Mouse (Mus musculus): Measurements from ENCODE around the gene Gm4763. TPM values are rescaled to one million over a fixed set of nuclear protein-coding genes. Genes with fewer than 3 reads are reported as not detected.

Gm4763 gene
- total and polyA plus RNA-seq, 3 experiments: not detected

- TF ChIP-seq CTCF (IDR thresholded peaks at IDR 0.05; ENCODE audit: low read depth, low read length) (no peak), GATA2 (IDR thresholded peaks at IDR 0.05; ENCODE audit: borderline replicate concordance, low read depth, low read length) (no peak), POLR2AphosphoS5 (IDR thresholded peaks at IDR 0.05; ENCODE audit: insufficient replicate concordance, low read depth, low read length) (no peak), GATA1 (IDR thresholded peaks at IDR 0.05; ENCODE audit: borderline replicate concordance, low read length) (no peak), TAL1 (conservative IDR thresholded peaks at IDR 0.05; ENCODE audit: low read depth, low read length) (no peak)
- no peaks in the 10 kb centered on the region for H3K9me3 ChIP-seq (replicated peaks)
- DNase-seq (ENCODE audit: low spot score) (no peak), ATAC-seq (ENCODE audit: extremely low read depth, insufficient number of reproducible peaks, low FRiP score, poor library complexity, severe bottlenecking) (no peak)
- peaks cover 19% of the 10 kb centered on the region; the same call in 1 of the 2 replicates for H3K27me3 ChIP-seq (ENCODE audit: insufficient read depth, low read length)
- H3K36me3 ChIP-seq (replicated peaks): no peaks in the 10 kb centered on the region
- no peak overlapping the region for H3K4me3 ChIP-seq (ENCODE audit: low read depth, low read length)
- no peaks in the 10 kb centered on the region for H3K4me1 ChIP-seq (ENCODE audit: insufficient read depth, low read depth, low read length)
These were observed 54.7 kb downstream of the Gm4763 start for GRCm38 (mm10) chr7:24671944-24672439.

Other genes with a start within 250 kb of the Gm4763 start
Only the 20 nearest of the 22 such genes appear.
- gene Zfp428, start 219.9 kb downstream of the Gm4763 start, total RNA-seq (2014; fragmentation: Nextera tagmentation): 1.7 and 2.6 TPM in 2 replicates
- 3.8 and 4.4 TPM in 2 replicates for gene Zfp428, start 219.9 kb downstream of the Gm4763 start, total RNA-seq (2017)
- gene Zfp428, start 219.9 kb downstream of the Gm4763 start, polyA plus RNA-seq (2012): 39.9 and 53.3 TPM in 2 replicates
- not detected in 2 replicates for gene AC161166.1, start 214.5 kb downstream of the Gm4763 start, total RNA-seq (2014; fragmentation: Nextera tagmentation)
- 0.22 TPM in 1 of 2 replicates, not detected in the other for gene AC161166.1, start 214.5 kb downstream of the Gm4763 start, total RNA-seq (2017)
- not detected in 2 replicates for gene AC161166.1, start 214.5 kb downstream of the Gm4763 start, polyA plus RNA-seq (2012)
- gene Irgq, start 196.2 kb downstream of the Gm4763 start, total RNA-seq (2014; fragmentation: Nextera tagmentation): 5.5 and 6.2 TPM in 2 replicates
- gene Irgq, start 196.2 kb downstream of the Gm4763 start, total RNA-seq (2017): 4.0 and 4.6 TPM in 2 replicates
- gene Irgq, start 196.2 kb downstream of the Gm4763 start, polyA plus RNA-seq (2012): 3.6 and 3.9 TPM in 2 replicates
- not detected in 2 replicates for gene Pinlyp, start 180.8 kb downstream of the Gm4763 start, total RNA-seq (2014; fragmentation: Nextera tagmentation)
- gene Pinlyp, start 180.8 kb downstream of the Gm4763 start, total RNA-seq (2017): not detected in 2 replicates
- not detected in 2 replicates for gene Pinlyp, start 180.8 kb downstream of the Gm4763 start, polyA plus RNA-seq (2012)
- gene Xrcc1, start 180.6 kb downstream of the Gm4763 start, total RNA-seq (2014; fragmentation: Nextera tagmentation): 52.7 and 69.8 TPM in 2 replicates
- gene Xrcc1, start 180.6 kb downstream of the Gm4763 start, total RNA-seq (2017): 79.2 and 85.9 TPM in 2 replicates
- 211 and 326 TPM in 2 replicates for gene Xrcc1, start 180.6 kb downstream of the Gm4763 start, polyA plus RNA-seq (2012)
- 9.1 and 12.0 TPM in 2 replicates for gene Ethe1, start 139.4 kb downstream of the Gm4763 start, total RNA-seq (2014; fragmentation: Nextera tagmentation)
- gene Ethe1, start 139.4 kb downstream of the Gm4763 start, total RNA-seq (2017): 4.8 and 8.6 TPM in 2 replicates
- 11.0 and 12.0 TPM in 2 replicates for gene Ethe1, start 139.4 kb downstream of the Gm4763 start, polyA plus RNA-seq (2012)
- gene Zfp575, start 139.3 kb downstream of the Gm4763 start, total RNA-seq (2014; fragmentation: Nextera tagmentation): not detected in 2 replicates
- gene Zfp575, start 139.3 kb downstream of the Gm4763 start, total RNA-seq (2017): 0.05 TPM in 1 of 2 replicates, not detected in the other
- not detected in 2 replicates for gene Zfp575, start 139.3 kb downstream of the Gm4763 start, polyA plus RNA-seq (2012)
- gene Phldb3, start 116.1 kb downstream of the Gm4763 start, total RNA-seq (2014; fragmentation: Nextera tagmentation): 2.3 and 8.0 TPM in 2 replicates
- gene Phldb3, start 116.1 kb downstream of the Gm4763 start, total RNA-seq (2017): 1.1 and 1.4 TPM in 2 replicates
- gene Phldb3, start 116.1 kb downstream of the Gm4763 start, polyA plus RNA-seq (2012): 4.9 and 6.0 TPM in 2 replicates
- gene Lypd3, start 90.4 kb downstream of the Gm4763 start, total RNA-seq (2014; fragmentation: Nextera tagmentation): not detected in 2 replicates
- gene Lypd3, start 90.4 kb downstream of the Gm4763 start, total RNA-seq (2017): 0.23 TPM in 1 of 2 replicates, not detected in the other
- not detected in 2 replicates for gene Lypd3, start 90.4 kb downstream of the Gm4763 start, polyA plus RNA-seq (2012)
- gene Tex101, start 50.2 kb downstream of the Gm4763 start, total RNA-seq (2014; fragmentation: Nextera tagmentation): not detected in 2 replicates
- 0.16 TPM in 1 of 2 replicates, not detected in the other for gene Tex101, start 50.2 kb downstream of the Gm4763 start, total RNA-seq (2017)
- gene Tex101, start 50.2 kb downstream of the Gm4763 start, polyA plus RNA-seq (2012): not detected in 2 replicates
- not detected in 2 replicates for gene BC049730, start 17.7 kb downstream of the Gm4763 start, total RNA-seq (2014; fragmentation: Nextera tagmentation)
- gene BC049730, start 17.7 kb downstream of the Gm4763 start, total RNA-seq (2017): not detected in 2 replicates
- gene BC049730, start 17.7 kb downstream of the Gm4763 start, polyA plus RNA-seq (2012): not detected in 2 replicates
- not detected in 2 replicates for gene Cd177, start 33.4 kb upstream of the Gm4763 start, total RNA-seq (2014; fragmentation: Nextera tagmentation)
- gene Cd177, start 33.4 kb upstream of the Gm4763 start, total RNA-seq (2017): not detected in 2 replicates
- 0.03 TPM in 1 of 2 replicates, not detected in the other for gene Cd177, start 33.4 kb upstream of the Gm4763 start, polyA plus RNA-seq (2012)
- gene Ceacam10, start 50.3 kb upstream of the Gm4763 start, total RNA-seq (2014; fragmentation: Nextera tagmentation): not detected in 2 replicates
- gene Ceacam10, start 50.3 kb upstream of the Gm4763 start, total RNA-seq (2017): 0.17 and 0.27 TPM in 2 replicates
- gene Ceacam10, start 50.3 kb upstream of the Gm4763 start, polyA plus RNA-seq (2012): not detected in 2 replicates
- gene Gm9844, start 135.3 kb upstream of the Gm4763 start, total RNA-seq (2014; fragmentation: Nextera tagmentation): not detected in 2 replicates
- not detected in 2 replicates for gene Gm9844, start 135.3 kb upstream of the Gm4763 start, total RNA-seq (2017)
- gene Gm9844, start 135.3 kb upstream of the Gm4763 start, polyA plus RNA-seq (2012): 1.3 and 1.7 TPM in 2 replicates
- not detected in 2 replicates for gene Lypd4, start 143.0 kb upstream of the Gm4763 start, total RNA-seq (2014; fragmentation: Nextera tagmentation)
- gene Lypd4, start 143.0 kb upstream of the Gm4763 start, total RNA-seq (2017): 0.11 and 0.17 TPM in 2 replicates
- not detected in 2 replicates for gene Lypd4, start 143.0 kb upstream of the Gm4763 start, polyA plus RNA-seq (2012)
- gene Dmrtc2, start 143.1 kb upstream of the Gm4763 start, total RNA-seq (2014; fragmentation: Nextera tagmentation): not detected in 2 replicates
- not detected in 2 replicates for gene Dmrtc2, start 143.1 kb upstream of the Gm4763 start, total RNA-seq (2017)
- gene Dmrtc2, start 143.1 kb upstream of the Gm4763 start, polyA plus RNA-seq (2012): not detected in 2 replicates
- gene Rps19, start 157.5 kb upstream of the Gm4763 start, total RNA-seq (2014; fragmentation: Nextera tagmentation): 877 and 949 TPM in 2 replicates
- gene Rps19, start 157.5 kb upstream of the Gm4763 start, total RNA-seq (2017): 1,262 and 1,401 TPM in 2 replicates
- 2,998 and 3,499 TPM in 2 replicates for gene Rps19, start 157.5 kb upstream of the Gm4763 start, polyA plus RNA-seq (2012)
- gene Cd79a, start 170.5 kb upstream of the Gm4763 start, total RNA-seq (2014; fragmentation: Nextera tagmentation): not detected in 2 replicates
- 0.11 TPM in 1 of 2 replicates, not detected in the other for gene Cd79a, start 170.5 kb upstream of the Gm4763 start, total RNA-seq (2017)
- 0.04 TPM in 1 of 2 replicates, not detected in the other for gene Cd79a, start 170.5 kb upstream of the Gm4763 start, polyA plus RNA-seq (2012)
- 97.4 and 107 TPM in 2 replicates for gene Arhgef1, start 176.0 kb upstream of the Gm4763 start, total RNA-seq (2014; fragmentation: Nextera tagmentation)
- 38.3 and 48.2 TPM in 2 replicates for gene Arhgef1, start 176.0 kb upstream of the Gm4763 start, total RNA-seq (2017)
- 365 and 371 TPM in 2 replicates for gene Arhgef1, start 176.0 kb upstream of the Gm4763 start, polyA plus RNA-seq (2012)
- not detected in 2 replicates for gene Gm4881, start 217.6 kb upstream of the Gm4763 start, total RNA-seq (2014; fragmentation: Nextera tagmentation)
- not detected in 2 replicates for gene Gm4881, start 217.6 kb upstream of the Gm4763 start, total RNA-seq (2017)
- not detected in 2 replicates for gene Gm4881, start 217.6 kb upstream of the Gm4763 start, polyA plus RNA-seq (2012)

Measured in G1E (cell line).